Mouse (Mus musculus) myocyte (in vitro differentiated cells): ENCODE data around the gene Pde3b.

Experiments
- MAX ChIP-seq: IDR thresholded peaks from one replicate; pipeline ENCODE4 v1.6.1; 2011; ENCODE audit warnings: low read depth, mild to moderate bottlenecking, control low read depth
- POLR2A ChIP-seq: IDR thresholded peaks from one replicate; pipeline ENCODE4 v1.6.1; 2011; ENCODE audit warnings: low read depth, mild to moderate bottlenecking, control low read depth, moderate library complexity; ENCODE audit not compliant: insufficient read length
- TCF12 ChIP-seq: IDR thresholded peaks from one replicate; pipeline ENCODE4 v1.6.1; 2011; ENCODE audit warnings: mild to moderate bottlenecking, control low read depth; ENCODE audit not compliant: poor library complexity, insufficient read depth, severe bottlenecking
- TCF3 ChIP-seq: IDR thresholded peaks from one replicate; pipeline ENCODE4 v1.6.1; 2011; ENCODE audit warnings: low read depth, control low read depth; ENCODE audit not compliant: insufficient read length

DNA sequence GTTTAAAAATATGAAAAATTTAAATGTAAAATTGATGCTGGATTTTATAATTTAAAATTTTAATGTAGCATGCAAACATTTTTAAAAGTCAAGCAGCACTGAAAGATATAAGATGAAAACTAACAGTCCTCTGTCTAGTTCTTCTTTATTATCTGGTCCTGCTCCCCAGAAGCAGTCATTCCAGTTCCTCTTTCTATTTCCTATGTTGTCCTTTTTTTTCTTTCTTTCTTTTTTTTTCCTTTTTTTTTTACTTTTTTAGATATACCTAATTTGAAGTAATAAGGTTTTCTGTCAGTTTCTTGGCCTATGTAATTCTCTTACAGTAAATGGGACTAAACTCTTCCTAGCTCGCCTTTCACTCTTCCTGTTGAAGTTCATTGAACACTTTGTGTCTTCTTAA is 25.4 kb downstream of the Pde3b start:
- TF ChIP-seq POLR2A (no peak), TCF12 (no peak), MAX (no peak), TCF3 (no peak)
